Mouse (Mus musculus) liver, embryonic 12.5 days (tissue): Measurements from ENCODE around the gene Nudt7. TPM values are rescaled to one million over a fixed set of nuclear protein-coding genes. Genes with fewer than 3 reads are reported as not detected.

ENCODE experiments used
- ATAC-seq: fragments of 200-750 bp; cut with Nextera tagmentation; 2 replicates; pipeline ENCODE4 v1.8.0; 2017; ENCODE audit warnings: moderate number of reproducible peaks, mild to moderate bottlenecking, moderate library complexity
- H3K27ac ChIP-seq: fragments of 300-500 bp; sonication (generic); 2 replicates; pipeline ENCODE4 v1.5.1; 2016; ENCODE audit warnings: mild to moderate bottlenecking
- H3K27me3 ChIP-seq: fragments of 300-500 bp; sonication (generic); replicated peaks from 2 replicates; pipeline ENCODE4 v1.6.1; 2016; ENCODE audit warnings: mild to moderate bottlenecking, moderate library complexity
- H3K36me3 ChIP-seq: fragments of 300-500 bp; sonication (generic); 2 replicates; pipeline ENCODE4 v1.6.1; 2016; ENCODE audit warnings: mild to moderate bottlenecking, moderate library complexity
- H3K4me1 ChIP-seq: fragments of 300-500 bp; sonication (generic); 2 replicates; pipeline ENCODE4 v1.6.1; 2016
- H3K4me2 ChIP-seq: fragments of 300-500 bp; sonication (generic); 2 replicates; pipeline ENCODE4 v1.6.1; 2016; ENCODE audit warnings: mild to moderate bottlenecking, moderate library complexity
- H3K4me3 ChIP-seq: fragments of 300-500 bp; sonication (generic); 2 replicates; pipeline ENCODE4 v1.5.1; 2016; ENCODE audit warnings: mild to moderate bottlenecking, moderate library complexity
- H3K9ac ChIP-seq: fragments of 300-500 bp; sonication (generic); 2 replicates; pipeline ENCODE4 v1.6.1; 2016; ENCODE audit warnings: mild to moderate bottlenecking, moderate library complexity
- H3K9me3 ChIP-seq: fragments of 300-500 bp; sonication (generic); replicated peaks from 2 replicates; pipeline ENCODE4 v1.6.1; 2016; ENCODE audit warnings: mild to moderate bottlenecking, moderate library complexity
- WGBS: fragments of 180-500 bp; shearing (Covaris S2); methylation state at CpG from one replicate; pipeline ENCODE4 v1.1.7; 2016; ENCODE audit not compliant: insufficient replicate concordance; 5-methylcytosine and 5-hydroxymethylcytosine counted together
- polyA plus RNA-seq: library from polyadenylated mRNA; unstranded; fragments of >200 nt; fragmentation: Nextera tagmentation; extraction: Ambion mirVana; gene quantifications from 2 replicates; pipeline ENCODE4 v1.2.1, GENCODE M21; 2016

The Nudt7 gene
- polyA plus RNA-seq: 12.3 and 14.6 TPM in 2 replicates

GRCm38 (mm10) chr8:114133510-114134362 lies at the start of gene Nudt7:
Nudt7 (plus strand) TSS chr8:114133557.
- H3K4me2 ChIP-seq: peak within 1 kb of the TSS; percentile 86
- ATAC-seq: peak; percentile 92
- 0 out of 2 replicates have a peak, but pooled peaks cover 4% of the 10 kb centered on the region for H3K36me3 ChIP-seq
- H3K27me3 ChIP-seq: no peaks in the 10 kb centered on the region
- H3K9me3 ChIP-seq: no peaks in the 10 kb centered on the region
- peaks cover 49% of the 10 kb centered on the region for H3K4me1 ChIP-seq
- H3K4me3 ChIP-seq: peak within 1 kb of the TSS; percentile 70
- peak within 1 kb of the TSS; percentile 79 for H3K9ac ChIP-seq
- H3K27ac ChIP-seq: peak within 1 kb of the TSS; percentile 80
- under 1% methylated on average over 23 of the region's 23 CpGs for WGBS

GRCm38 (mm10) chr8:114087932-114088331 lies 45.4 kb upstream of the Nudt7 start:
- no peak overlapping the region for H3K4me2 ChIP-seq
- H3K27ac ChIP-seq: no peak overlapping the region
- no peak for ATAC-seq
- no peaks in the 10 kb centered on the region for H3K27me3 ChIP-seq
- no peaks in the 10 kb centered on the region for H3K9me3 ChIP-seq
- H3K9ac ChIP-seq: no peak overlapping the region
- H3K36me3 ChIP-seq: no peaks in the 10 kb centered on the region
- H3K4me1 ChIP-seq: no peaks in the 10 kb centered on the region
- WGBS: 76% methylated on average over 4 of the region's 4 CpGs
- no peak overlapping the region for H3K4me3 ChIP-seq

- Histone ChIP-seq H3K27me3 (no peaks in the 10 kb centered on the region), H3K4me1 (no peaks in the 10 kb centered on the region), H3K9ac (no peak overlapping the region), H3K9me3 (no peaks in the 10 kb centered on the region), H3K4me2 (no peak overlapping the region), H3K4me3 (no peak overlapping the region), H3K36me3 (no peaks in the 10 kb centered on the region), H3K27ac (no peak overlapping the region)
- 64% methylated on average over 4 of the region's 4 CpGs for WGBS
- ATAC-seq: no peak
Measured at GRCm38 (mm10) chr8:114090736-114091135, 42.6 kb upstream of the Nudt7 start.

GRCm38 (mm10) chr8:114093321-114093720 lies 40.0 kb upstream of the Nudt7 start:
- 76% methylated on average over 3 of the region's 3 CpGs for whole genome bisulfite sequencing
- H3K4me3 ChIP-seq: no peak overlapping the region
- H3K9ac ChIP-seq: no peak overlapping the region
- no peak for ATAC-seq
- no peak overlapping the region for H3K4me2 ChIP-seq
- no peaks in the 10 kb centered on the region for H3K36me3 ChIP-seq
- H3K27ac ChIP-seq: no peak overlapping the region
- no peaks in the 10 kb centered on the region for H3K9me3 ChIP-seq
- H3K4me1 ChIP-seq: no peaks in the 10 kb centered on the region
- no peaks in the 10 kb centered on the region for H3K27me3 ChIP-seq

- Histone ChIP-seq H3K27ac (no peak overlapping the region), H3K4me3 (no peak overlapping the region), H3K9ac (no peak overlapping the region), H3K27me3 (no peaks in the 10 kb centered on the region), H3K4me2 (no peak overlapping the region), H3K36me3 (no peaks in the 10 kb centered on the region), H3K4me1 (no peaks in the 10 kb centered on the region), H3K9me3 (no peaks in the 10 kb centered on the region)
- no peak for ATAC-seq
- whole genome bisulfite sequencing: 69% methylated on average over 4 of the region's 4 CpGs
Measured at GRCm38 (mm10) chr8:114094526-114094925, 38.8 kb upstream of the Nudt7 start.

- no peak overlapping the region for H3K9ac ChIP-seq
- H3K4me1 ChIP-seq: no peaks in the 10 kb centered on the region
- no peaks in the 10 kb centered on the region for H3K27me3 ChIP-seq
- no peak overlapping the region for H3K27ac ChIP-seq
- no peak overlapping the region for H3K4me2 ChIP-seq
- no peaks in the 10 kb centered on the region for H3K9me3 ChIP-seq
- H3K4me3 ChIP-seq: no peak overlapping the region
- ATAC-seq: no peak
- H3K36me3 ChIP-seq: no peaks in the 10 kb centered on the region
- 58% methylated on average over 14 of the region's 14 CpGs for WGBS
Measured at GRCm38 (mm10) chr8:114100561-114101206, 32.7 kb upstream of the Nudt7 start.

- Histone ChIP-seq H3K9me3 (no peaks in the 10 kb centered on the region), H3K27me3 (no peaks in the 10 kb centered on the region), H3K4me1 (no peaks in the 10 kb centered on the region), H3K4me2 (no peak overlapping the region), H3K9ac (no peak overlapping the region), H3K27ac (no peak overlapping the region), H3K4me3 (no peak overlapping the region), H3K36me3 (no peaks in the 10 kb centered on the region)
- ATAC-seq: no peak
- WGBS: 66% methylated on average over 7 of the region's 7 CpGs
Measured at GRCm38 (mm10) chr8:114103401-114103800, 30.0 kb upstream of the Nudt7 start.

GRCm38 (mm10) chr8:114105971-114106370 lies 27.4 kb upstream of the Nudt7 start:
- Histone ChIP-seq H3K27ac (no peak overlapping the region), H3K36me3 (no peaks in the 10 kb centered on the region), H3K9ac (no peak overlapping the region), H3K4me1 (no peaks in the 10 kb centered on the region), H3K4me2 (no peak overlapping the region), H3K9me3 (no peaks in the 10 kb centered on the region), H3K27me3 (no peaks in the 10 kb centered on the region), H3K4me3 (no peak overlapping the region)
- 74% methylated on average over 5 of the region's 5 CpGs for WGBS
- no peak for ATAC-seq

- WGBS: 68% methylated on average over 20 of the region's 20 CpGs
- Histone ChIP-seq H3K9ac (no peak overlapping the region), H3K27me3 (no peaks in the 10 kb centered on the region), H3K36me3 (no peaks in the 10 kb centered on the region), H3K4me1 (no peaks in the 10 kb centered on the region), H3K4me3 (no peak overlapping the region), H3K27ac (no peak overlapping the region), H3K9me3 (no peaks in the 10 kb centered on the region), H3K4me2 (no peak overlapping the region)
- ATAC-seq: no peak
Measured at GRCm38 (mm10) chr8:114109365-114110140, 23.8 kb upstream of the Nudt7 start.

- Histone ChIP-seq H3K27me3 (no peaks in the 10 kb centered on the region), H3K4me3 (no peak overlapping the region), H3K4me1 (no peaks in the 10 kb centered on the region), H3K9me3 (no peaks in the 10 kb centered on the region), H3K36me3 (no peaks in the 10 kb centered on the region), H3K9ac (no peak overlapping the region), H3K27ac (no peak overlapping the region), H3K4me2 (no peak overlapping the region)
- ATAC-seq: no peak
- WGBS: 45% methylated on average over 1 of the region's 1 CpGs
Measured at GRCm38 (mm10) chr8:114115076-114115475, 18.3 kb upstream of the Nudt7 start.

GRCm38 (mm10) chr8:114116049-114116448 lies 17.3 kb upstream of the Nudt7 start:
- no peak overlapping the region for H3K4me3 ChIP-seq
- no peaks in the 10 kb centered on the region for H3K9me3 ChIP-seq
- WGBS: 33% methylated on average over 2 of the region's 2 CpGs
- H3K4me2 ChIP-seq: no peak overlapping the region
- H3K27me3 ChIP-seq: no peaks in the 10 kb centered on the region
- no peak overlapping the region for H3K27ac ChIP-seq
- no peak for ATAC-seq
- no peaks in the 10 kb centered on the region for H3K4me1 ChIP-seq
- H3K36me3 ChIP-seq: no peaks in the 10 kb centered on the region
- H3K9ac ChIP-seq: no peak overlapping the region

GRCm38 (mm10) chr8:114117439-114117838 lies 15.9 kb upstream of the Nudt7 start:
- Histone ChIP-seq H3K27me3 (no peaks in the 10 kb centered on the region), H3K36me3 (no peaks in the 10 kb centered on the region), H3K9me3 (no peaks in the 10 kb centered on the region), H3K4me2 (no peak overlapping the region), H3K9ac (no peak overlapping the region), H3K27ac (no peak overlapping the region), H3K4me3 (no peak overlapping the region), H3K4me1 (no peaks in the 10 kb centered on the region)
- peak; percentile 79 for ATAC-seq
